Mouse (Mus musculus) lung, postnatal 0 days (tissue): ENCODE data around the gene Hbb-bh2. TPM values are rescaled to one million over a fixed set of nuclear protein-coding genes. Genes with fewer than 3 reads are reported as not detected.

Source experiments
- ATAC-seq: fragments of 200-750 bp; cut with Nextera tagmentation; 2 replicates; pipeline ENCODE4 v1.8.0; 2017; ENCODE audit warnings: moderate library complexity
- DNase-seq: peaks from one replicate; pipeline ENCODE4 v3.0.0-alpha.2; 2016; ENCODE audit warnings: low spot score
- H3K27ac ChIP-seq: fragments of 300-500 bp; sonication (generic); 2 replicates; pipeline ENCODE4 v1.5.1; 2014; ENCODE audit warnings: antibody characterized with exemption, mild to moderate bottlenecking, low read length, mixed read lengths
- H3K27me3 ChIP-seq: fragments of 300-500 bp; sonication (generic); replicated peaks from 2 replicates; pipeline ENCODE4 v1.6.1; 2014; ENCODE audit warnings: low read length, mixed read lengths; ENCODE audit not compliant: insufficient read depth
- H3K36me3 ChIP-seq: fragments of 300-500 bp; sonication (generic); 2 replicates; pipeline ENCODE4 v1.6.1; 2014; ENCODE audit warnings: low read length, mixed read lengths; ENCODE audit not compliant: insufficient read depth
- H3K4me1 ChIP-seq: fragments of 300-500 bp; sonication (generic); 2 replicates; pipeline ENCODE4 v1.6.1; 2014; ENCODE audit warnings: antibody characterized with exemption, low read depth, low read length, mixed read lengths; ENCODE audit not compliant: insufficient read depth
- H3K4me2 ChIP-seq: fragments of 300-500 bp; sonication (generic); replicated peaks from 2 replicates; pipeline ENCODE4 v1.6.1; 2014; ENCODE audit warnings: low read depth, mild to moderate bottlenecking, low read length, moderate library complexity, mixed read lengths
- H3K4me3 ChIP-seq: fragments of 300-500 bp; sonication (generic); 2 replicates; pipeline ENCODE4 v1.5.1; 2014; ENCODE audit warnings: low read depth, low read length
- H3K9ac ChIP-seq: fragments of 300-500 bp; sonication (generic); replicated peaks from 2 replicates; pipeline ENCODE4 v1.6.1; 2014; ENCODE audit warnings: low read depth, mild to moderate bottlenecking
- H3K9me3 ChIP-seq: fragments of 300-500 bp; sonication (generic); 2 replicates; pipeline ENCODE4 v1.6.1; 2016; ENCODE audit warnings: low read length, mixed read lengths
- CTCF ChIP-seq: IDR thresholded peaks from 2 replicates; pipeline ENCODE4 v1.5.1; 2016; ENCODE audit warnings: antibody characterized with exemption, mild to moderate bottlenecking
- EP300 ChIP-seq: IDR thresholded peaks from 2 replicates; pipeline ENCODE4 v1.6.1; 2016; ENCODE audit warnings: antibody characterized with exemption, mild to moderate bottlenecking, control low read depth
- WGBS: fragments of 180-500 bp; shearing (Covaris S2); extraction: QIAGEN DNeasy Blood & Tissue Kit; methylation state at CpG from one replicate; pipeline ENCODE4 v1.1.7; 2014; 5-methylcytosine and 5-hydroxymethylcytosine counted together
- polyA plus RNA-seq: library from polyadenylated mRNA; unstranded; fragments of >200 nt; fragmentation: Nextera tagmentation; extraction: Ambion mirVana; gene quantifications from 2 replicates; pipeline ENCODE4 v1.2.1, GENCODE M21; 2015

Gene Hbb-bh2
- polyA plus RNA-seq, 1 experiment from 2014 or later = not detected

DNA sequence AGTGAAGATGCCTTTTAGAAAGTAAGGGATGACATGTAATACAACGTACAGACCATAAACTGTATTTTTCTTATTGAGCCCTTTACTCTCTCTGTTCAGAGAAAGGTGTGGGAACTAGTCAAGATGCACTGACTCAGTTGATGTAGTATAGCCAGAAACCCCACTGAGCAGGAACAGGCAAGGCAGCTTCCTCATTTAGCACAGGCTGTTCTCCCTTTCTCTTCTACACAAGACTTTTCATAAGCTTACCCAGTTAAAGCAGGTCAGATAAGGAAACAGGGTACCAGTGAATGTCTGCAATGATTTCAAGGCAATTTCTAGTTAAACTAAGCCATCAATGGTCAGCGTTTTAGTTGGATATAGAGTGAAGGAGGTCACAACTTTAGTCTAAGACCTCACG, 21.2 kb upstream of the Hbb-bh2 start:
- DNase-seq = no peak
- Histone ChIP-seq H3K27me3 (no peaks in the 10 kb centered on the region), H3K36me3 (no peaks in the 10 kb centered on the region), H3K4me3 (no peak overlapping the region), H3K4me2 (no peak overlapping the region), H3K9me3 (no peaks in the 10 kb centered on the region), H3K9ac (no peak overlapping the region), H3K27ac (no peak overlapping the region), H3K4me1 (no peaks in the 10 kb centered on the region)
- no peak for ATAC-seq
- TF ChIP-seq EP300 (no peak), CTCF (no peak)
- 65% methylated on average over 3 of the region's 3 CpGs for WGBS

GRCm38 (mm10) chr7:103860855-103861254, 20.5 kb upstream of the Hbb-bh2 start:
- H3K36me3 ChIP-seq = no peaks in the 10 kb centered on the region
- ATAC-seq (peak; percentile 80), DNase-seq (peak; percentile 22)
- TF ChIP-seq CTCF (no peak), EP300 (no peak)
- no peaks in the 10 kb centered on the region for H3K4me1 ChIP-seq
- H3K9me3 ChIP-seq = no peaks in the 10 kb centered on the region
- H3K27me3 ChIP-seq = no peaks in the 10 kb centered on the region
- H3K4me2 ChIP-seq = no peak overlapping the region
- H3K4me3 ChIP-seq = no peak overlapping the region
- WGBS = 34% methylated on average over 1 of the region's 1 CpGs
- no peak overlapping the region for H3K9ac ChIP-seq
- H3K27ac ChIP-seq = no peak overlapping the region

DNA sequence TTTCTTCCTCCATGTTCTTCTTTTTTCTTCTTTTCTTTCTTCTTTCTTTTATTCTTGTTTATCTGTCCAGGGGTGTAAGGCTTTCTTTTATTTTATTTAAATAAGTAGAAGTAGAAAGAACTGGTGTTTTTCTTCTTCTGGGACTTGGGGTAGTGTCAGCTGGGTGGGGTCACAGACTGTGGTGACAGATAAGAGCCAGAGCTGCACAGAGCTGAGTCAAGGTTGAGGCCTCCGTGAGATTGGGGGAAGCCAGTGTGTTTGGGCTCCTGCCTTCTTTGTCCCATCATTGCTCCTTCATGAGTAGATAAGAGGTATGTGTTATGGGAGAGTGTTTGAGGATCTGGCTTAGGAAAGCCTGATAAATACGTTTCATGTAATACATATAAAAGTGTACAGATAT, 18.8 kb upstream of the Hbb-bh2 start:
- WGBS = 33% methylated on average over 2 of the region's 2 CpGs
- Histone ChIP-seq H3K36me3 (no peaks in the 10 kb centered on the region), H3K4me2 (no peak overlapping the region), H3K9me3 (no peaks in the 10 kb centered on the region), H3K27ac (no peak overlapping the region), H3K9ac (no peak overlapping the region), H3K4me1 (no peaks in the 10 kb centered on the region), H3K4me3 (no peak overlapping the region), H3K27me3 (no peaks in the 10 kb centered on the region)
- ATAC-seq (0 out of 2 replicates have a peak, but pooled peaks have one; percentile 43), DNase-seq (no peak)
- no peak for TF ChIP-seq CTCF

- DNase-seq = no peak
- no peaks in the 10 kb centered on the region for H3K4me1 ChIP-seq
- no peak overlapping the region for H3K9ac ChIP-seq
- H3K9me3 ChIP-seq = no peaks in the 10 kb centered on the region
- no peak overlapping the region for H3K4me2 ChIP-seq
- no peak for ATAC-seq
- no peak overlapping the region for H3K4me3 ChIP-seq
- TF ChIP-seq EP300 = no peak
- no peak for TF ChIP-seq CTCF
- no peak overlapping the region for H3K27ac ChIP-seq
- no peaks in the 10 kb centered on the region for H3K27me3 ChIP-seq
- H3K36me3 ChIP-seq = no peaks in the 10 kb centered on the region
- WGBS = 42% methylated on average over 1 of the region's 1 CpGs
These were observed 14.3 kb upstream of the Hbb-bh2 start for GRCm38 (mm10) chr7:103854669-103855068.

GRCm38 (mm10) chr7:103853090-103853489, 12.8 kb upstream of the Hbb-bh2 start, which contains the start of gene Hbb-y:
Gene Hbb-y, minus strand, starts transcription at chr7:103853216.
- DNase-seq = no peak
- Histone ChIP-seq H3K27ac (no peak within 1 kb of the TSS), H3K4me3 (no peak within 1 kb of the TSS), H3K27me3 (no peaks in the 10 kb centered on the region), H3K4me2 (no peak within 1 kb of the TSS), H3K9me3 (no peaks in the 10 kb centered on the region), H3K36me3 (no peaks in the 10 kb centered on the region), H3K4me1 (no peaks in the 10 kb centered on the region), H3K9ac (no peak within 1 kb of the TSS)
- 43% methylated on average over 2 of the region's 2 CpGs for WGBS
- no peak for ATAC-seq
- TF ChIP-seq EP300 (no peak), CTCF (no peak)

GRCm38 (mm10) chr7:103844525-103845325, 4.4 kb upstream of the Hbb-bh2 start:
- no peaks in the 10 kb centered on the region for H3K4me1 ChIP-seq
- no peak for ATAC-seq
- DNase-seq = no peak
- H3K4me3 ChIP-seq = no peak overlapping the region
- TF ChIP-seq EP300 = no peak
- no peak for TF ChIP-seq CTCF
- no peak overlapping the region for H3K4me2 ChIP-seq
- 29% methylated on average over 2 of the region's 2 CpGs for WGBS
- no peak overlapping the region for H3K27ac ChIP-seq
- no peaks in the 10 kb centered on the region for H3K27me3 ChIP-seq
- H3K9ac ChIP-seq = no peak overlapping the region
- H3K36me3 ChIP-seq = no peaks in the 10 kb centered on the region
- no peaks in the 10 kb centered on the region for H3K9me3 ChIP-seq
